Mouse (Mus musculus): ENCODE results near the gene Actn2. TPM values are rescaled to one million over a fixed set of nuclear protein-coding genes. Genes with fewer than 3 reads are reported as not detected.

Gene Actn2
- polyA plus RNA-seq, 1 experiment from 2014 or later = 1.7 TPM

Other genes with a start within 250 kb of the Actn2 start
- 0.27 and 0.32 TPM in 2 replicates for gene Ryr2, start 233.8 kb downstream of the Actn2 start, polyA plus RNA-seq (2014; fragmentation: Nextera tagmentation; extraction: Ambion mirVana)
- 7.2 and 19.7 TPM in 2 replicates for gene Mtr, start 82.6 kb downstream of the Actn2 start, polyA plus RNA-seq (2014; fragmentation: Nextera tagmentation; extraction: Ambion mirVana)
- 23.6 and 37.2 TPM in 2 replicates for gene Heatr1, start 54.3 kb upstream of the Actn2 start, polyA plus RNA-seq (2014; fragmentation: Nextera tagmentation; extraction: Ambion mirVana)
- gene Lgals8, start 124.2 kb upstream of the Actn2 start, polyA plus RNA-seq (2014; fragmentation: Nextera tagmentation; extraction: Ambion mirVana) = 12.3 and 19.2 TPM in 2 replicates
- gene Edaradd, start 179.7 kb upstream of the Actn2 start, polyA plus RNA-seq (2014; fragmentation: Nextera tagmentation; extraction: Ambion mirVana) = 1.7 and 2.4 TPM in 2 replicates
- 5.6 and 8.5 TPM in 2 replicates for gene Ero1lb, start 225.1 kb upstream of the Actn2 start, polyA plus RNA-seq (2014; fragmentation: Nextera tagmentation; extraction: Ambion mirVana)

Data from kidney, embryonic 14.5 days (tissue).